Mouse (Mus musculus) myocyte (in vitro differentiated cells): ENCODE data around the gene Rab25. TPM values are rescaled to one million over a fixed set of nuclear protein-coding genes. Genes with fewer than 3 reads are reported as not detected.

ENCODE experiments used
- H3K27me3 ChIP-seq: one replicate; pipeline ENCODE4 v1.6.1; 2011; ENCODE audit not compliant: control insufficient read depth, insufficient read depth, insufficient read length
- H3K36me3 ChIP-seq: one replicate; pipeline ENCODE4 v1.6.1; 2011; ENCODE audit not compliant: control insufficient read depth, insufficient read depth
- H3K4me2 ChIP-seq: one replicate; pipeline ENCODE4 v1.6.1; 2011; ENCODE audit warnings: low read depth, control low read depth
- H3K4me3 ChIP-seq: one replicate; pipeline ENCODE4 v1.5.1; 2011; ENCODE audit warnings: mild to moderate bottlenecking, control low read depth, moderate library complexity
- H3K79me2 ChIP-seq: one replicate; pipeline ENCODE4 v1.6.1; 2011; ENCODE audit not compliant: control insufficient read depth, insufficient read depth
- H3ac ChIP-seq: one replicate; pipeline ENCODE4 v1.6.1; 2011; ENCODE audit not compliant: control insufficient read depth, insufficient read length
- CEBPB ChIP-seq: IDR thresholded peaks from 2 replicates; pipeline ENCODE4 v1.6.1; 2011; ENCODE audit warnings: mild to moderate bottlenecking, moderate library complexity; ENCODE audit not compliant: poor library complexity, insufficient read depth, severe bottlenecking
- E2F4 ChIP-seq: IDR thresholded peaks from one replicate; pipeline ENCODE4 v1.6.1; 2011; ENCODE audit warnings: mild to moderate bottlenecking, control low read depth, moderate library complexity; ENCODE audit not compliant: insufficient read depth
- MAX ChIP-seq: IDR thresholded peaks from one replicate; pipeline ENCODE4 v1.6.1; 2011; ENCODE audit warnings: low read depth, mild to moderate bottlenecking, control low read depth
- MYOD1 ChIP-seq, 3 experiments: IDR thresholded peaks; one replicate each; pipeline ENCODE4 v1.6.1; 2011; ENCODE audit warnings: control low read depth in 2 of 3, low read depth in 2 of 3, mild to moderate bottlenecking in 2 of 3, moderate library complexity in 1 of 3; ENCODE audit not compliant: insufficient read length in 2 of 3, control insufficient read depth in 1 of 3
- MYOG ChIP-seq, 3 experiments: IDR thresholded peaks; one replicate each; pipeline ENCODE4 v1.6.1; 2011; ENCODE audit warnings: control low read depth in 2 of 3, low read depth in 2 of 3, mild to moderate bottlenecking in 2 of 3; ENCODE audit not compliant: insufficient read length in 2 of 3, control insufficient read depth in 1 of 3, insufficient read depth in 1 of 3
- POLR2A ChIP-seq: IDR thresholded peaks from one replicate; pipeline ENCODE4 v1.6.1; 2011; ENCODE audit warnings: low read depth, mild to moderate bottlenecking, control low read depth, moderate library complexity; ENCODE audit not compliant: insufficient read length
- POLR2AphosphoS2 ChIP-seq: IDR thresholded peaks from one replicate; pipeline ENCODE4 v1.6.1; 2011; ENCODE audit warnings: low read depth, control low read depth; ENCODE audit not compliant: insufficient read length
- REST ChIP-seq: IDR thresholded peaks from one replicate; pipeline ENCODE4 v1.6.1; 2011; ENCODE audit warnings: mild to moderate bottlenecking, control low read depth, moderate library complexity; ENCODE audit not compliant: insufficient read depth, insufficient read length
- SRF ChIP-seq: IDR thresholded peaks from one replicate; pipeline ENCODE4 v1.6.1; 2011; ENCODE audit warnings: low read depth; ENCODE audit not compliant: control insufficient read depth, insufficient read length
- TCF12 ChIP-seq: IDR thresholded peaks from one replicate; pipeline ENCODE4 v1.6.1; 2011; ENCODE audit warnings: mild to moderate bottlenecking, control low read depth; ENCODE audit not compliant: poor library complexity, insufficient read depth, severe bottlenecking
- TCF3 ChIP-seq: IDR thresholded peaks from one replicate; pipeline ENCODE4 v1.6.1; 2011; ENCODE audit warnings: low read depth, control low read depth; ENCODE audit not compliant: insufficient read length
- USF1 ChIP-seq: IDR thresholded peaks from one replicate; pipeline ENCODE4 v1.6.1; 2011; ENCODE audit warnings: low read depth, mild to moderate bottlenecking, control low read depth, moderate library complexity
- polyA plus RNA-seq: library from polyadenylated mRNA; unstranded; fragments of >200 nt; fragmentation: generic; extraction: Trizol; gene quantifications from one replicate; pipeline ENCODE4 v1.2.1, GENCODE M21; 2012; ENCODE audit warnings: missing spikeins

Rab25 gene
- polyA plus RNA-seq, 1 experiment = 0.13 TPM

GRCm38 (mm10) chr3:88500087-88500486, 48.0 kb downstream of the Rab25 start:
- H3K4me3 ChIP-seq = peak overlapping the region; percentile 100
- peaks cover 78% of the 10 kb centered on the region for H3K79me2 ChIP-seq
- peak overlapping the region; percentile 75 for H3ac ChIP-seq
- H3K36me3 ChIP-seq = peaks cover 25% of the 10 kb centered on the region
- H3K27me3 ChIP-seq = no peaks in the 10 kb centered on the region
- no peak for TF ChIP-seq MAX
- peak; percentile 85 to 99 (median 95) for TF ChIP-seq MYOD1 (IDR thresholded peaks at IDR 0.05; ENCODE audit: control insufficient read depth in 1 of 3, insufficient read length in 2 of 3, low read depth in 2 of 3)
- TF ChIP-seq E2F4 = no peak
- TF ChIP-seq TCF12 = peak; percentile 77
- TF ChIP-seq POLR2A = peak; percentile 62
- peak; percentile 65 for TF ChIP-seq TCF3
- TF ChIP-seq MYOG (IDR thresholded peaks at IDR 0.05; ENCODE audit: control insufficient read depth in 1 of 3, insufficient read depth in 1 of 3, insufficient read length in 2 of 3, low read depth in 2 of 3) = peak; percentile 86 to 99 (median 98)
- no peak for TF ChIP-seq SRF
- TF ChIP-seq USF1 = no peak
- TF ChIP-seq REST = no peak
- peak; percentile 80 for TF ChIP-seq POLR2AphosphoS2
- peak overlapping the region; percentile 96 for H3K4me2 ChIP-seq

DNA sequence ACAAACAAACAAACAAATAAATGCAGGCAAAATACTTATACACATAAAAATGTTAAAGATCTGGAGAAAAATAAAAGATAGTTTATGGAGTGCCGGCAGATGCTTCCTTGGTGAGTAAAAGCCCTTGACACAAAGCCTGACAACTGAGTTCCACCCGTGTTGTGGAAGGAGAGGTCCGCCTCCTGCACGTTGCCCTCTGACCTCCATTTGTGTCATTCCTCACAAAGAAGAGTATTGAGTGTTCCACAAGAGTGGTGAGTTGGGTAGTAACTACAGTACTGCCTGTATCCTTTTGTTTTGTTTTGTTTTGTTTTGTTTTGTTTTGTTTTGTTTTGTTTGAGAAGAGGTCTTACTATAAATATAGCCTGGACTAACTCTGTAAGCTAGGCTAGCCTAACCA, 48.5 kb downstream of the Rab25 start:
- TF ChIP-seq POLR2A (peak; percentile 43), REST (no peak), SRF (no peak), TCF3 (no peak), POLR2AphosphoS2 (peak; percentile 50), MAX (no peak)
- Histone ChIP-seq H3ac (no peak overlapping the region), H3K27me3 (no peaks in the 10 kb centered on the region), H3K79me2 (peaks cover 81% of the 10 kb centered on the region), H3K4me2 (peak overlapping the region; percentile 96), H3K36me3 (peaks cover 25% of the 10 kb centered on the region), H3K4me3 (peak overlapping the region; percentile 100)

- Histone ChIP-seq H3K4me3 (peak overlapping the region; percentile 13), H3K36me3 (peaks cover 34% of the 10 kb centered on the region), H3ac (no peak overlapping the region), H3K79me2 (peaks cover 76% of the 10 kb centered on the region), H3K4me2 (peak overlapping the region; percentile 96), H3K27me3 (no peaks in the 10 kb centered on the region)
- TF ChIP-seq POLR2A = peak; percentile 48
- TF ChIP-seq REST = no peak
- no peak for TF ChIP-seq POLR2AphosphoS2
- no peak for TF ChIP-seq TCF3
- TF ChIP-seq USF1 = no peak
- peak in 1 of 3 experiments; percentile 26 for TF ChIP-seq MYOD1 (IDR thresholded peaks at IDR 0.05; ENCODE audit: control insufficient read depth in 1 of 3, insufficient read length in 2 of 3, low read depth in 2 of 3)
Observed at GRCm38 (mm10) chr3:88495741-88496415, 52.2 kb downstream of the Rab25 start.

GRCm38 (mm10) chr3:88494836-88495628, 53.1 kb downstream of the Rab25 start:
- Histone ChIP-seq H3K79me2 (peaks cover 78% of the 10 kb centered on the region), H3K27me3 (no peaks in the 10 kb centered on the region), H3K4me2 (peak overlapping the region; percentile 96), H3K36me3 (peaks cover 34% of the 10 kb centered on the region), H3K4me3 (peak overlapping the region; percentile 13), H3ac (no peak overlapping the region)
- TF ChIP-seq MYOD1 (IDR thresholded peaks at IDR 0.05; ENCODE audit: control insufficient read depth in 1 of 3, insufficient read length in 2 of 3, low read depth in 2 of 3) (peak; percentile 6 to 84 (median 79)), POLR2A (peak; percentile 34), E2F4 (no peak), TCF12 (no peak), MYOG (IDR thresholded peaks at IDR 0.05; ENCODE audit: control insufficient read depth in 1 of 3, insufficient read depth in 1 of 3, insufficient read length in 2 of 3, low read depth in 2 of 3) (peak; percentile 24 to 71 (median 28))

GRCm38 (mm10) chr3:88493706-88494582, 54.2 kb downstream of the Rab25 start:
- peak overlapping the region; percentile 24 for H3K4me3 ChIP-seq
- peaks cover 78% of the 10 kb centered on the region for H3K79me2 ChIP-seq
- no peaks in the 10 kb centered on the region for H3K27me3 ChIP-seq
- H3ac ChIP-seq = peak overlapping the region; percentile 2
- H3K4me2 ChIP-seq = peak overlapping the region; percentile 96
- no peak for TF ChIP-seq MYOG (IDR thresholded peaks at IDR 0.05; ENCODE audit: control insufficient read depth in 1 of 3, insufficient read depth in 1 of 3, insufficient read length in 2 of 3, low read depth in 2 of 3)
- peak; percentile 12 for TF ChIP-seq POLR2A
- peak; percentile 46 for TF ChIP-seq POLR2AphosphoS2
- no peak for TF ChIP-seq CEBPB
- no peak for TF ChIP-seq TCF3
- TF ChIP-seq E2F4 = no peak
- H3K36me3 ChIP-seq = peaks cover 34% of the 10 kb centered on the region

Other genes with a start within 250 kb of the Rab25 start
- gene Glmp, start 223.3 kb downstream of the Rab25 start, polyA plus RNA-seq = 171 TPM
- 2.3 TPM for gene Tmem79, start 212.2 kb downstream of the Rab25 start, polyA plus RNA-seq
- gene Smg5, start 212.0 kb downstream of the Rab25 start, polyA plus RNA-seq = 53.5 TPM
- not detected for gene Paqr6, start 183.7 kb downstream of the Rab25 start, polyA plus RNA-seq
- gene Bglap3, start 175.6 kb downstream of the Rab25 start, polyA plus RNA-seq = 0.95 TPM
- gene Bglap2, start 169.6 kb downstream of the Rab25 start, polyA plus RNA-seq = 6.6 TPM
- 0.34 TPM for gene Bglap, start 163.8 kb downstream of the Rab25 start, polyA plus RNA-seq
- gene Pmf1, start 138.0 kb downstream of the Rab25 start, polyA plus RNA-seq = 59.0 TPM
- 19.3 TPM for gene Slc25a44, start 123.2 kb downstream of the Rab25 start, polyA plus RNA-seq
- 0.35 TPM for gene Sema4a, start 87.1 kb downstream of the Rab25 start, polyA plus RNA-seq
- gene Lmna, start 38.3 kb downstream of the Rab25 start, polyA plus RNA-seq = 954 TPM
- gene Mex3a, start 15.9 kb downstream of the Rab25 start, polyA plus RNA-seq = 8.1 TPM
- gene Lamtor2, start 4.8 kb upstream of the Rab25 start, polyA plus RNA-seq = 165 TPM
- 44.9 TPM for gene Ubqln4, start 5.5 kb upstream of the Rab25 start, polyA plus RNA-seq
- 294 TPM for gene Ssr2, start 27.6 kb upstream of the Rab25 start, polyA plus RNA-seq
- 361 TPM for gene Arhgef2, start 57.7 kb upstream of the Rab25 start, polyA plus RNA-seq
- gene Rxfp4, start 104.8 kb upstream of the Rab25 start, polyA plus RNA-seq = not detected
- gene Khdc4, start 137.5 kb upstream of the Rab25 start, polyA plus RNA-seq = 17.2 TPM
- gene Rit1, start 168.5 kb upstream of the Rab25 start, polyA plus RNA-seq = 62.3 TPM
- 3.1 TPM for gene Syt11, start 226.9 kb upstream of the Rab25 start, polyA plus RNA-seq